Mouse (Mus musculus) right cerebral cortex, adult 18-20 months (tissue): ENCODE results near the gene Ctsw.
A peak's percentile ranks its signal among the peaks of the same experiment; 100 is the strongest.

Experiments used
- DNase-seq: peaks from one replicate; pipeline ENCODE4 v3.0.0; 2022; ENCODE audit warnings: mixed read lengths

The Ctsw gene

DNA sequence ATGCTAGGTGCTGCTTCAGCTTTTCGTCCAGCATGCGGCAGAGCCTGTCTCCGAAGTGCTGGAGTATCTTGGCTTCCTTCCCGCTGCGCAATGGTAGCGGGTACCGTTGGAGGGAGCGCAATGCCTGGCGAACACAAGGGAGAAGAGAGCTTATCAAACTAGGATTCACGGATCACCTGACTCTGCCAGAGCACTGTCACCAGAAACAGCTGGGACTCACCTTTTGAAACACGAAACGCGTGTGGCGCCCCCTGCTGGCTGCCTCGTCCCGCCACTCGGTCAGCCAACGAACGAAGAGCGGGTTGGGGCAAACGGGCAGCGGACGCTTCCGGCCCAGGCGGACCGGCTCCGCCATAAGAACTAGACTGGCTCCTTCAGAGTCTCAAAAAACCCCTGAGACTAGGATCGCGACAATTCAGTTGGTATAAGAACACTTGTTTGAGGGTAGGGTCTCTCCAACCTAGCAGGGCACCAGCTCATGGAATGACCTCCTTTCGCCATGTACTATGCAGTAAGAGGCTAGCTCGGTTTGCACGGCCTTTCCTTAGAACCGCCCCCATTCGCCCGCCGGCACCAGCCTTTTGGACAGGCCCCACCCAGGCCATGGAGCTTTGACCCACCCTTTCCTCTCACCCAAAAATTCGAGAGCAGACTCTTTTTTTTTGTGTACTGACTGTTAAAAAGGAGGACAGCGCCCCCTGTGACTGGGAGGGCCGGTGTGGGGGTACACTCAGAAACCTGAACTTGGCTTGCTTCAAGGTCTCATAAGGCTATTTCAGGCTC, 19.7 kb upstream of the Ctsw start, which contains the start of gene Mus81:
Mus81 (minus strand) TSS at position 635 of the 783 bp plus-strand sequence.
- DNase-seq = peak; percentile 94

DNA sequence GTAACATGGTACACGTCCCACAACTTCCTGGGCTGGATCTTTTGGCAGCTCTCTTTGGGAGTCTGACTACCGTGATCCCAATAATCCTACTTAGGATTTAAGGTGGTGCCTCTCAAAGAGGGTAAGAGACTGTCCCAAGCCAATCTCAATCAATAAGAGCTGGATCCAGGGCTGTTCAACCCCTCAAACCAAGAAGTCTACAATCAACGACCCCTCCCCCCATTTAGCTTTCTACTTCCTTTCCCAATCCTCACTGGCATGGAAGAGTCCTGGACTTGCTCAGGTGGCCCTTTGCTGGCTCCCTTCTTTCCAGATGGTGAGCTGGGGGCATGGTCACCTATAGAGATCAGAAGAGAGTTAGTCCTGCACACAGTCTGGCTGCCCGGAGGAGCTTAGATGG, 18.5 kb upstream of the Ctsw start:
- DNase-seq = no peak

DNA sequence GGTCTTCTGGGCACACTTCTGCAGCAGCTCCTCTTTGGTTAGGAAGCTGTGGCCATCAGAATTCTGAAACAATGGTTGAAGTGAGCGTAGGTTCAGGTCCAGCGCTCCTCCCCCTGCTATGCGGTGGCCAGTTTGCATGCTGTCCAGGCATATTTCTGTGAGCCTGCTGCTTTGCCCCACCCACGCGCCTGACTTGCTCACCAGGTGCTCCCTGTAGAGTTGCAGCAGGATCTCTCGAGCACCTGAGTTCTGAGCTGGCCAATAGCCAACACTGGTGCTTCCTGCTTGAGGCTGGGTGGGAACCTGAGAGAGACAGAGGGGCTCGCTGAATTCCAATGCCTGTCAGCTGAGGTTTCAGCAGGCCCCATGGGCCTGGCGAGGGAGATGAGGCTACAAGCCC, 18.0 kb upstream of the Ctsw start:
- DNase-seq = no peak

DNA sequence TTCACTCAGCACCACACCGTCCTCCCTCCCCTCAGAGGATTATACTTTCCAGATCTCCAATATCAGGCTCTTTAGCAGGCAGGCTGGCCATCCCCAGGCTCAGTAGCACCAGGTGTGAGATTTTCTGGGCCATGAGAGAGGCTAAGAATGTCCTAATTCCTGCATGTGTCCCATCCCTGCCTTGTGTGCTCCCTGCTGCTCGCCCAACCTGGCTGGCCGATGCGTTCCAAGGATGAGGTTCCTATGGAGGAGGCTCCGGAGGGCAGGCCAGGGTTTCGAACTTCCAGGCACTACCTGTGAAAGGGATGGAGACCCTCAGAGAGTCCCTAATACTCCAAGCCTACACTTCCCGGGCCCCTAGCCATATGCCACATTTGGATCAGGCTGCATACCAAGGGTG, 17.5 kb upstream of the Ctsw start:
- no peak for DNase-seq

DNA sequence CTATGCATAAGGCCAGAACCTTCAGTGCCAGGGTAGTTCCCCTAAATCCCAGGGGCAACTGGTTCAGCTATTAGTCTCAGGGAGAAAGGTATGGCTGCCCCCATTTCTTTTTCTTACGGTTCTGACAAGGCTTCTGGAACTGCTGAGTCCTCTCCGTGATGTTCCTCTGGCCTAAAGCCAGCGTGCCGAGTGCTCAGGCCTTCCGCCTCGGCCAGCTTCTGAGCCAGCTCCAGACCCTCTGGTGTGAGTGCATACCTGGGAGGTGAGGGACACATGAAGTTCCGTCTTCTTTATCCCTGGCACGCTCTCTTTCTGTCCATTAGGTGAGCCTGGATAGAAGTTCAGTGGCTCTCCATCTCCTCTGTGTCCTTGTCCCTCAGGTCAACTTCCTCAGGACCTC, 17.1 kb upstream of the Ctsw start:
- DNase-seq = no peak

DNA sequence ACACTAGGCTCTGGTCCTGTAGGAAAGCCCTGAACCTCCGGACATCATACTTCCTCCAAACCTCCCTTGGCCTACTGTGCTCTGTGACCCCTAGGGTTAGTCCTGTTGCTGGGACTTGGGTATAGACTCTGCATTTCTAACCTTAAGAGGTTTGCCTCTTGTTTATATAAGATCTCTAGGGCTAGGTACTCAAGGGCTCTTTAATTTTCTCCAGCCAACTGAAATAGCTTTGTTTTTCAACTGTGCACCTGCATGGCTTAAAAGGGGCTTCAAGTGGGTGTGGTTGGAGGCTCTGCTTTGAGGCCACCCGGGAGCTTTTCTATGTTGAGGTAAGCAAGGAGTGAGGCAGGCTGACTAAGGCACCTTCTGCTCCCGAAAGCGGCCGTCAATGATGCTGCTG, 16.2 kb upstream of the Ctsw start:
- no peak for DNase-seq

DNA sequence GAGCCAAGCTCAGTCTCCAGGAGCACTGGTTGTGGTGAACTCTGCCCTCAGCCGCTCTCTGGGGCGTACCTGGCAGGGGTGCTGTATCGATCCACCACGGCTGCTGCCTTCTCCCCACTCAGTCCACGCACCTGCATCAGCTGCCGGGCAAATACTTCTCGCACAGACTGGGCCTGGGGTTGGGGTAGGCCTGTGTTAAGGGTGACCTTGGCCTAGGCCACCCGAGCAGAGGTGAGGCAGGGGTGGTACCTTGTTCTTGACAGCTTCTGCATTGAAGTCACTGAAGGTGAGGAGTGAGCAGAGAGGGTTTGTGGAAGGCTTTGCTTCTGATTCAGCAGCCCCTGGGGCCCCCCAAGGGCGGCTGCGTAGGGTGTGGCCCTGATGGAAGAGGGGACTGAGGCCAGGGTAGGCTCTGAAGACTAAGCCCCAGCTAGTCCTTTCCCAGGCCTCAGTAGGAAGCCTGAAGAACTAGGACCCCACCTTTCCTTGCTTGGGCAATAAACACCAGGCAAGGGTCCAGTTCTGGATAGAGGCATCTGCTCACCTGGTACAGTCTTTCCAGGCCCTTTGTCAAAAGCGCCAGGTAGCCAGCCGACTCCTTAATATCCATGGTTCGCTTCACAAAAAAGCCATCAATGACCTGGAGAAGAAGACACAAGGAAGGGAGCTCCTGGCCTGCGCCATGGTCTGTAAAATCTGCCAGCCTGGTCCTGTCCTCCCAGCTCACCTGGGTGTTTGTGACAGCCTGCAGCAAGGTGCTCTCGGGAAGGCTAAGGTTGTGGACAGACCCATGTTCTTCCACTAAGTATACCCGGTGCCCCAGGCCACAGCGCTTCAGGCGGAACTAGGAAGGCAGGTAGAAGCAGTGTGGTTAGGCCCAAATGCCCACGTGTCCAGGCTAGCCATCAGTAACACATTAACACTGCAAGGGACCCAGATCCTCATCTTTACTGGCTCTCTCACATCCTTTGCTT, 15.4 kb upstream of the Ctsw start:
- no peak for DNase-seq

DNA sequence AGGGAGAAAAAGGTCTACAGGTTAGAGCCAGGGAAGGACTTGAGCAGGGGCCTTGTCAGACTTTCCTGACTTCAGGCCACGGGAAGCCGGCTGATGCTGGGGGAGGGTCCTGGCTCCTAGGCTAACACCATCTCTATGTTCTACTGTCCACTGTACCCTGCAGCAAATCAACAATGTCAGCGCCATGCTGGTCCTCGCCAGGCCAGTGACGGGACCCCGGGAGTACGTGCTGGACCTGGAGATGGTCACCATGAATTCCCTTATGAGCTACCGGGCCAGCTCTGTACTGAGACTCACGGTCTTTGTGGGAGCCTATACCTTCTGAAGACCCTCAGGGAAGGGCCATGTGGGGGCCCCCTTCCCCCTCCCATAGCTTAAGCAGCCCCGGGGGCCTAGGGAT, 13.1 kb upstream of the Ctsw start:
- DNase-seq = no peak

DNA sequence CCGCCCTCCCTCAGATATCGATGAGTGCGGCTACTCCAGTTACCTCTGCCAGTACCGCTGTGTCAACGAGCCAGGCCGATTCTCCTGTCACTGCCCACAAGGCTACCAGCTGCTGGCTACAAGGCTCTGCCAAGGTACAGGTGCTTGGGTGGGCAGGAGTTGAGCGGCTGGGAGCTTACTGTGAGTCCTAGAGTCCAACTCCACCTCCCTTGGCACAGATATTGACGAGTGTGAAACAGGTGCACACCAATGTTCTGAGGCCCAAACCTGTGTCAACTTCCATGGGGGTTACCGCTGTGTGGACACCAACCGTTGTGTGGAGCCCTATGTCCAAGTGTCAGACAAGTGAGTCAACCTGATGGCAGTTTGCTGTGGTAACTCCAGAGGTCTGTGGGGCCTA, 11.7 kb upstream of the Ctsw start:
- no peak for DNase-seq

DNA sequence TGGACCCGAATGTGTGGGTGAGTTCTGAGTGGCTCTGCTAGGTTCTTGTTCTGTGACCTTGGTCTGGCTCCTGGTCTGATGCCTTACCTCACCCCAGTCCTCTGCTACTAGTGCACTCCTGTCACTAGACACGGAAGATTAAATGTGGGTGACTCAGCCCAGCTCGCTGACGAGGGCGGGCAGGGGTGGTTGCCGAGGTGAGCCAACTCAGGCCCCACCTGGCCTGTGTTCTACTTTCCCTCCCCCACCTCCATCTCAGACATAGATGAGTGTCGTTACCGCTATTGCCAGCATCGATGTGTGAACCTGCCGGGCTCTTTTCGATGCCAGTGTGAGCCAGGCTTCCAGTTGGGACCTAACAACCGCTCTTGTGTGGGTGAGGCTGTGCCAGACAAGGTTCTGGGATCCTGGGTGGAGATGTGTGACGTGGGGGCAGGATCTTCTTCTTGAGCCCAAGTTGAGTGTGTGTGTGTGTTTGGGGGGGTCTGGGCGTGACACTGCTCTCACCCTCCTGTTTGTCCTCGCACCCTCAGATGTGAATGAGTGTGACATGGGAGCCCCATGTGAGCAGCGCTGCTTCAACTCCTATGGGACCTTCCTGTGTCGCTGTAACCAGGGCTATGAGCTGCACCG, 9.5 kb upstream of the Ctsw start:
- DNase-seq = no peak

DNA sequence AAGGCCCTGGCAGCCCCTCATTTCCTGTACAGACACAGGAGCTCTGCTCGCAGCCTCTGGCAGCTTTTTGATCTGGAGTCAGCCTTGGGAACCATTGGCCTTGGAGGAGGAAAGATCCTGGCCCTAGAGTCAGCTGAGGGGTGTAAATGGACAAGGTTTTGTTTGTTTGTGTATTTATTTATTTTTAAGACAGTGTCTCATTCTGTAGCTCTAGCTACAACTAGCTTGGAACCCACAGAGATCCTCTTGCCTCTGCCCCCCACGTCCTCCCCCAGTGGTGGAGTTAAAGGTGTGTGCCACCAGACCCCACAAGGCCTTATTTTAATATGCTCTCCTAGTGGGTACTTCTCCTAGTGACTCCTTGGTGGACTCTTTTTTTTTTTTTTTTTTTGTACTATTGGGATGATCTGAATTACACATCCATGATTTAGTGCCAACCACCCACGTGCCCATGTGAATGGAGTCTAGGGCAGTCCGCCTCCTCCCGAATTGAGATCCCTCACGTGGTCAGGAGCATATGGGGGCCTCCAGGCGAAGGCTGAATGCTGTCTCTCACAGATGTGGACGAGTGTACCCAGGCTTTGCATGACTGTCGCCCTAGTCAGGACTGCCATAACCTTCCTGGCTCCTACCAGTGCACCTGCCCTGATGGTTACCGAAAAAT, 8.8 kb upstream of the Ctsw start:
- DNase-seq = peak; percentile 69

DNA sequence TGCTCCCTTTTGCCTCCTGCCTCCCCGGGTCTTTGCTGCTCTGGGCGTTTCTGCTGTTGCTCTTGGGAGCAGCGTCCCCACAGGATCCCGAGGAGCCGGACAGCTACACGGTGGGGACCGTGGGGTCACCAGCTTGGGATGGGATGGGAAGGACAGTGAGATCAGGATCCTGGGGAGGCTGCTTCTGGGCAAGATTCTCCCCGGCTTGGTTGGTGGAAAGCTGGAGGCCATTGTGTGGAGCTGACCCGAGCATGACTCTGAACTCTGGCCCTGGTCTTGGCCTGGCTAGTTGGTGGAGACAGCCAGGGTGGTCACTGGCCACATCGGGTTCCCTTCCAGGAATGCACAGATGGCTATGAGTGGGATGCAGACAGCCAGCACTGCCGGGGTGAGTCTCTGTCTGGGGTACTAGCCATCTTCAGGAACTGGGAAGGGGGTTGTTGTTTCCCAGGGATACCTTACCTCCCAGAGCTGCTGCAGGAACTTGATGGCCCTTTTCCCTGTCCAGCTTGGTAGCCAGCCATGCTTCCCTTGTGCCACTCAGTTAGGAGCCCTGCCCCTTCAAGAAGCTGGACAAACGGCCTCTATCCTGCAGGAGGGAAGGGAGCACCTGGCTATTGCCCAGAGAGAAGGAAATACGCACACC, 6.9 kb upstream of the Ctsw start:
- no peak for DNase-seq

DNA sequence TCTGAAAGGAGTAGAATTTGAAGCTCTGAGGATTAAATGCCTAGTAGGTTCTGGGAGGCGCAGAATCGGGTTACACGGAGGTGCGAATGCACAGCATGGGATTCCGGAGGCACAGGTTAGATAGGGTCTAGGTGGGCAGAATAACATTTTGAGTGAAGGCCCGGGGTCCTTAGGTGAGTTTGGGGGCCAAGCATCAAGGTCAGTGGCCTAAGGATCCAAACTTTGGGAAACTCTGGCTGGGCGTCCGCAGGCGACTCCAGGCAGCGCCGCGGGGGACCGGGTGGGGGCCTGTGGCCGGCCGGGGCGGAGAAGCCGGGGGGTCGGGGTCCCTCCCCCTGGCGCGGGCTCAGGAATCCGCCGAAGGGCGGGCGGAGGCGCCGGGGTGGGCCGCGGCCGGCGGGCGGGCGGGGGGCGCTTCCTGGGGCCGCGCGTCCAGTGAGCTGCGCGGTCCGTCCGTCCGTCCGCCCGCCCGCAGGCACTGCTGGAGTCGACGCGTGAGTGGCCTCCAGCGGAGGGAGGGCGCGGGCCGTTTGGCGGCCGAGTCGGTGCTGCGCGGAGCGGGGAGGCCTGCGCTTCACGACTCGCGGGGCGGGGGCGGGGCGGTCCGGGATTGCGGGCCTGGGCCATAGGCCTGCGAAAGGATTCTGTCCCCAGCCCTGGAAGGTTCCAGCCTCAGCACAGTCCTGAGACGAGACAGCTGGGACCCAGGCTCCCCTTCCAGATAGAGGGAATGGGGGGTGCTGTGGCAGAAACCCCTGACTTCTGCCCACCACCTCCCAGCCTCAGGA, 6.2 kb upstream of the Ctsw start:
- no peak for DNase-seq

DNA sequence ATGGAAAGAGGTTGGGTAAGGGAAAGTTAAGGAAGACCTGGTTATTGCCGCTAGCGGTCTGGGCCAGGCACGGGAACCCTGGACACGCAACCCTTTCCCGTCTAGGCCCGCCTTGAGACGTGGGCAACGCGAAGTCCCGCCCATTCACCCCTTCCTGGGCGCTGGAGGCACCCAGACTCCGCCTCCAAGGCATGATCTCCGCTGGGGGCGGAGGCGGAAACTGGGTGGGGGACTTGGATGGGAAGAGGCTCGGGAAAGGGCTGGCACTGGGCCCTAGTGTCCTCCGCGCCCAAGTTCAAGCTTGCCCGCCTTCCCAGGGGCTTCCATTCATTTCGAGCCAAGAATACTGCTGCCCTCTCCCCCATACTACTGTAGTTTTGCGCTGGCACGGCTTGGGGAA, 5.4 kb upstream of the Ctsw start, which contains the start of gene Efemp2:
Efemp2 (plus strand) TSS at position 235 of the 400 bp plus-strand sequence.
- peak; percentile 68 for DNase-seq

DNA sequence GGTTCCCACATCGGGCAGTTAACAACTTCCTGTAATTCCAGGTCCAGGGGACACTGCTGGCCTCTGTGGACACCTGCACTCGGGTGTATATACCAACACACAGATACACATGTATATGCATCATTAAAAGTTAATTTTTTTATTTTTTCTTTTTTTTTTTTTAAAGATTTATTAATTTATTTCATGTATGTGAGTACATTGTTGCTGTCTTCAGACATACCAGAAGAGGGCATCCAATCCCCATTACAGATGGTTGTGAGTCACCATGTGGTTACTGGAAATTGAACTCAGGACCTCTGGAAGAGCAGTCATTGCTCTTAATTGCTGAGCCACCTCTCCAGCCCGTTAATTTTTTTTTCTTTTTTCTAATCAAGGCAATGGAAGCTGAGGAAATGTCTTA, 4.5 kb upstream of the Ctsw start:
- no peak for DNase-seq

DNA sequence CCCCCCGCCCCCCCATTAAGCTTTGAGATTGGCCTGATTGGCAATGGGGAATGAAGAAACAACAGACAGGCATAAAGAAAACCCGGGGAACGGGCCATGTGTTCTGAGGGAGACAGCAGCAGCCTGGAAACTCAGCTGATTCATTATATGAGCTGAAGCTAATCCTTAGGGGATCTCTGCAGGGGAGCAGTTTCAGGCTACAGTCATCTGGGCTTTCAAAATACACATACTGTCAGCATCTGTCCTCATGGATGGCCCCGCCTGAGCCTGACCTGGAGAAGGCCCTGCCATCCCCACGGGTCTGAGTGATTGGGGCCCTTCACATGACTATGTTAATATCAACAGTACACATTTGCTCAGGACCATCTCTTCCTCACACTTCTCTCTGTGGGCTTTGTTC, 3.5 kb upstream of the Ctsw start:
- no peak for DNase-seq

DNA sequence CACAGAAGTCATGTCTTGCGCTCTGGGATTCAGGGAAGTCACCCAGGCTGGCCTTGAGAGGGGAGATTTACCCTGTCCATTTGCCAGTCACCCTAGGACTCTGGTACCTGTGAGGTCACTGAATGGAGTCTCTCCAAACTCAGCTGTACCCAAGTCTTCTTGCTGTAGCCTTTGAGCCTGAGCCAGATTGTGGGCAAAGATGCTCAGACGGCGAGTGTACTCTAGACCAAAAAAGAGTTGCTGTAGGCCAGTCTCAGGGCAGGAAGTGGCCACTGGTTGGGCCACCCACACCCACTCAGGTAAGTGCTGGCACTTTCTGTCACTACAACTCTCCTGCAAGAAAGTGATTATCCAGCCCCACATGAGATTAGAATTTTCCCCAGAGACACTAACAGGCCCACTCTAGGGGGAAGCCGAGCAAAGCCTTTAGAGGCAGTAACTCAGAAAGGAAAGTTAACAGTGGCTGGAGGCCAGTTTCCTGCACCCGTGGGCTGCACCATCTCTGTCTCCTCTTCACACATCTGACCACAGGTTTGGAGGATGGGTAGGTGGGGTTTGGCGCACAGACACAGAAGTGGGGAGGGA, 1.3 kb downstream of the Ctsw start:
- DNase-seq = no peak

DNA sequence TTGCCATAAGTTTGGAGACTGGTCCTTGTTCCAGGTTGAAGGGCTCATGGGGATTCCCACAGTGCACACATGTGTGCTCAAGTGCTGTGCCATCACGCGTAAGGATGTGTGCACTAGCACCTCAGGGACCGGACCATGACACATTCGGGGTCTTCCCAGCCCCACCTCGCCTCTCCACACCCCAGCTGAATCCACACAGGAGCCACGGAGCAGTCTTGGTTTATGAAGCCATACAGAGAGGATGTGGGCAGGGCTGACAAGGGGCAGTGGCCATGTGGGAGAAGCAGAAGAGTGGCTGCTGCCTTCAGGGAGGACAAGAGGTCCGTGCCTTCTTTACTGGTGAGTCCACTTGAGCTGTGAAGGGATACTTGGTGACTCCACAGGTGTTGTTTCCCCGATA, 3.3 kb downstream of the Ctsw start:
- no peak for DNase-seq

DNA sequence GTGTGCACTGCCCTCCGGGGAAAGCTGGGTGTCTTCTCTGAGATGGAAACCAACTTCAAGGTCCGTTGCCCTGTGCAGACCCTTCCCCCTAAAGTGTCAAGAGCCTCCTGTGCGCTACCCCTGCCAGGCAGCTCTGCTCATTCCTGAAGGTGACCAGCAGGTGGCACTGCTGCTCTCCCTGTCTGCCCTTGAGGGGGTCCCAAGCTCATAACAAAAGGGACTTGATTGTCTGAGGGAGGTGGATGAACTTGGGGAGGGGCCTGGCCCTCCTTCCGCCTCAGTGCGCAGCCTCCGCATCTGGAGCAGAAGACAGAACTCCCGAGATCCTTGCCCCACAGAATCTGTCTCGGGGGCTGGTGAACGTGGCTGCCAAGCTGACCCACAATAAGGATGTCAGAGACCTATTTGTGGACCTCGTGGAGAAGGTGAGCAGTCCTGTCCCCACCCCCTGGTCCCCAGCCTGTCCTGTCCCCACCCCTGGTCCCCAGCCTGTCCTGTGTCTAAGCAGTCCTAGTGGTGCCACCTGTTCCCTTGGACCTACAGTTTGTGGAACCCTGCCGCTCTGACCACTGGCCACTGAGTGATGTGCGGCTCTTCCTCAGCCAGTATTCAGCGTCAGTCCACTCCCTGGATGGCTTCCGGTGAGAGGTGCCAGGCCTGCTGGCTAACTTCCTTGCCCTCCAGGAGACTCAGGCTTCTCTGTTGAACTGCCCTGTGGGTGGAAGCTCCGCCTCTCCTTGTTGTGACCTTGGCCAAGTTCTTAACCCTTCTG, 4.3 kb downstream of the Ctsw start:
- no peak for DNase-seq

DNA sequence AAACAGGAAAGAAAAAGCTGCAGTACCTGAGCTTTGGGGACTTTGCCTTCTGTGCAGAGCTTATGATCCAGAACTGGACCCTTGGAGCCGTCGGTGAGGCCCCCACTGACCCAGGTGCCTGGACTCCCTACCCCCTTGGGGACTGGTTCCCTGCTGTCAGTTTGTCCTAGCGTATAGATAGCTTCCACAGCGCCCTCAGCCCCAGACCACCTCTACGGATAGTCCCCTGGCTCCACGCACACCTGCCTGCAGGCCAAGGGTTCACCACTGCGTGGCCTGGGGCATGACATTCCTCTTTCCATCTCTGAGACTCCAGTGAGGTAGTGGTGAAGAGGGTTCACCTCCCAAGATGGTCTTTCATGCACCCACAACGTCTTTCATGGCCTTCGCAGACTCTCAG, 5.1 kb downstream of the Ctsw start:
- DNase-seq = no peak
